Mouse (Mus musculus) c-Kit-positive CD71-negative TER-119-negative erythroid progenitor cells, embryonic 14.5 days (primary cell): ENCODE measurements around the gene Dus2.
A peak's percentile ranks its signal among the peaks of the same experiment; 100 is the strongest.

Source experiments
- DNase-seq: peaks from one replicate; pipeline ENCODE4 v3.0.0-alpha.2; 2013; ENCODE audit warnings: low read depth

The Dus2 gene

GRCm38 (mm10) chr8:106046872-106047559 is 55.9 kb downstream of the Dus2 start:
- DNase-seq, result no peak

GRCm38 (mm10) chr8:106047854-106048630 is 56.9 kb downstream of the Dus2 start:
- no peak for DNase-seq

GRCm38 (mm10) chr8:106049840-106050239 is 58.7 kb downstream of the Dus2 start:
- DNase-seq, result no peak

- no peak for DNase-seq
These were observed 59.9 kb downstream of the Dus2 start for GRCm38 (mm10) chr8:106051068-106051467.

- DNase-seq, result no peak
These were observed 61.5 kb downstream of the Dus2 start for GRCm38 (mm10) chr8:106052510-106053089.

- DNase-seq, result no peak
These were observed 63.2 kb downstream of the Dus2 start for GRCm38 (mm10) chr8:106054190-106054811.

- DNase-seq, result no peak
These were observed 63.9 kb downstream of the Dus2 start for GRCm38 (mm10) chr8:106055038-106055437.

- no peak for DNase-seq
These were observed 65.4 kb downstream of the Dus2 start for GRCm38 (mm10) chr8:106056455-106056982.

GRCm38 (mm10) chr8:106058731-106059612 is 67.8 kb downstream of the Dus2 start, which contains the start of gene Nfatc3:
TSS of gene Nfatc3 (plus strand) at chr8:106058840.
- peak; percentile 91 for DNase-seq

GRCm38 (mm10) chr8:106059613-106060371 is 68.7 kb downstream of the Dus2 start:
- peak; percentile 33 for DNase-seq

- no peak for DNase-seq
These were observed 69.4 kb downstream of the Dus2 start for GRCm38 (mm10) chr8:106060521-106060920.

- DNase-seq, result no peak
These were observed 70.5 kb downstream of the Dus2 start for GRCm38 (mm10) chr8:106061686-106062085.

GRCm38 (mm10) chr8:106063046-106063445 is 71.9 kb downstream of the Dus2 start:
- DNase-seq, result no peak

- DNase-seq, result no peak
These were observed 75.6 kb downstream of the Dus2 start for GRCm38 (mm10) chr8:106066721-106067120.

- DNase-seq, result no peak
These were observed 78.4 kb downstream of the Dus2 start for GRCm38 (mm10) chr8:106069565-106069964.

- no peak for DNase-seq
These were observed 81.0 kb downstream of the Dus2 start for GRCm38 (mm10) chr8:106072113-106072512.

GRCm38 (mm10) chr8:106074236-106074635 is 83.1 kb downstream of the Dus2 start:
- no peak for DNase-seq

GRCm38 (mm10) chr8:106074659-106075058 is 83.5 kb downstream of the Dus2 start:
- DNase-seq, result no peak

- DNase-seq, result no peak
These were observed 84.2 kb downstream of the Dus2 start for GRCm38 (mm10) chr8:106075161-106075862.

GRCm38 (mm10) chr8:106075863-106076174 is 84.7 kb downstream of the Dus2 start:
- DNase-seq, result no peak
